Mouse (Mus musculus): ENCODE measurements around the gene Pbsn. TPM values are rescaled to one million over a fixed set of nuclear protein-coding genes. Genes with fewer than 3 reads are reported as not detected.

Pbsn gene
- polyA plus RNA-seq, 1 experiment = not detected

GRCm38 (mm10) chrX:77795858-77796174, 57.6 kb downstream of the Pbsn start:
- peaks cover 47% of the 10 kb centered on the region for H3K79me2 ChIP-seq (ENCODE audit: control insufficient read depth, insufficient read depth)
- peak overlapping the region; percentile 76 for H3ac ChIP-seq (ENCODE audit: control insufficient read depth, insufficient read length, low read depth)
- peaks cover 32% of the 10 kb centered on the region for H3K79me3 ChIP-seq (ENCODE audit: low read depth)
- TF ChIP-seq CEBPB (IDR thresholded peaks at IDR 0.05; ENCODE audit: low read depth) (peak; percentile 87), USF1 (IDR thresholded peaks at IDR 0.05; ENCODE audit: low read depth) (no peak)
- H3K4me3 ChIP-seq (ENCODE audit: insufficient read depth, poor library complexity, severe bottlenecking) = peak overlapping the region; percentile 41
- H3K36me3 ChIP-seq (ENCODE audit: control insufficient read depth, insufficient read depth) = no peaks in the 10 kb centered on the region
- no peaks in the 10 kb centered on the region for H3K27me3 ChIP-seq (ENCODE audit: control insufficient read depth, insufficient read depth, insufficient read length)

- TF ChIP-seq CTCF (IDR thresholded peaks at IDR 0.05; ENCODE audit: control insufficient read depth, insufficient read depth, insufficient read length) (no peak), MYOG (IDR thresholded peaks at IDR 0.05; ENCODE audit: control insufficient read depth, extremely low read depth, insufficient read length) (no peak), USF1 (IDR thresholded peaks at IDR 0.05; ENCODE audit: low read depth) (no peak)
- Histone ChIP-seq H3ac (ENCODE audit: control insufficient read depth, insufficient read length, low read depth) (peak overlapping the region; percentile 76), H3K4me3 (ENCODE audit: insufficient read depth, poor library complexity, severe bottlenecking) (peak overlapping the region; percentile 41), H3K79me2 (ENCODE audit: control insufficient read depth, insufficient read depth) (peaks cover 52% of the 10 kb centered on the region), H3K27me3 (ENCODE audit: control insufficient read depth, insufficient read depth, insufficient read length) (no peaks in the 10 kb centered on the region), H3K36me3 (ENCODE audit: control insufficient read depth, insufficient read depth) (no peaks in the 10 kb centered on the region), H3K79me3 (ENCODE audit: low read depth) (peaks cover 33% of the 10 kb centered on the region)
Measured at GRCm38 (mm10) chrX:77794962-77795857, 58.2 kb downstream of the Pbsn start.

GRCm38 (mm10) chrX:77788675-77789074, 64.7 kb downstream of the Pbsn start:
- Histone ChIP-seq H3K79me2 (ENCODE audit: control insufficient read depth, insufficient read depth) (peaks cover 71% of the 10 kb centered on the region), H3K4me3 (ENCODE audit: insufficient read depth, poor library complexity, severe bottlenecking) (no peak overlapping the region), H3ac (ENCODE audit: control insufficient read depth, insufficient read length, low read depth) (no peak overlapping the region), H3K36me3 (ENCODE audit: control insufficient read depth, insufficient read depth) (peaks cover 11% of the 10 kb centered on the region), H3K27me3 (ENCODE audit: control insufficient read depth, insufficient read depth, insufficient read length) (no peaks in the 10 kb centered on the region), H3K79me3 (ENCODE audit: low read depth) (peaks cover 38% of the 10 kb centered on the region)
- TF ChIP-seq USF1 (IDR thresholded peaks at IDR 0.05; ENCODE audit: low read depth) (no peak), MYOD1 (IDR thresholded peaks at IDR 0.05; ENCODE audit: control insufficient read depth, insufficient read length, low read depth) (peak; percentile 41)

Other genes with a start within 250 kb of the Pbsn start
- gene Prkx, start 57.3 kb downstream of the Pbsn start, polyA plus RNA-seq (2012; fragmentation: generic; extraction: Trizol) = 7.0 TPM
- not detected for gene Gm14744, start 11.1 kb upstream of the Pbsn start, polyA plus RNA-seq (2012; fragmentation: generic; extraction: Trizol)
- not detected for gene 5430402E10Rik, start 71.4 kb upstream of the Pbsn start, polyA plus RNA-seq (2012; fragmentation: generic; extraction: Trizol)
- gene Obp1a, start 237.8 kb upstream of the Pbsn start, polyA plus RNA-seq (2012; fragmentation: generic; extraction: Trizol) = not detected